Mouse (Mus musculus): ENCODE data around the gene Ccdc60.

GRCm38 (mm10) chr5:116189818-116190217 is 99.0 kb downstream of the Ccdc60 start:
- no peak for TF ChIP-seq POLR2A (IDR thresholded peaks at IDR 0.05; ENCODE audit: control insufficient read depth, extremely low read depth, insufficient read depth, low read length, poor library complexity)
- no peak for TF ChIP-seq CTCF (IDR thresholded peaks at IDR 0.05; ENCODE audit: borderline replicate concordance, control insufficient read depth, extremely low read depth, insufficient read depth, low read length, poor library complexity)

Data from thymus, adult 2 months (tissue).